Mouse (Mus musculus): ENCODE results near the gene Lrrc20.
A peak's percentile ranks its signal among the peaks of the same experiment; 100 is the strongest.
"Not testable (repeated sequence)": the region's sequence is repeated elsewhere in the genome, so short reads cannot be mapped to it uniquely, and the experiment has no call there.

The Lrrc20 gene

GRCm38 (mm10) chr10:61576120-61576767, 100.6 kb downstream of the Lrrc20 start:
- DNase-seq (ENCODE audit: low spot score in 2 of 2) = no peak

GRCm38 (mm10) chr10:61587241-61587849, 111.7 kb downstream of the Lrrc20 start:
- DNase-seq (ENCODE audit: low spot score in 2 of 2) = no peak

GRCm38 (mm10) chr10:61597991-61598390, 122.4 kb downstream of the Lrrc20 start:
- DNase-seq (ENCODE audit: low spot score in 2 of 2) = no peak

- no peak for DNase-seq (ENCODE audit: low spot score in 2 of 2)
Observed at GRCm38 (mm10) chr10:61599556-61600114, 124.0 kb downstream of the Lrrc20 start.

GRCm38 (mm10) chr10:61602283-61603033, 126.9 kb downstream of the Lrrc20 start:
- DNase-seq (ENCODE audit: low spot score in 2 of 2) = peak; percentile 16 to 64

GRCm38 (mm10) chr10:61604376-61605065, 128.9 kb downstream of the Lrrc20 start:
- DNase-seq (ENCODE audit: low spot score in 2 of 2) = no peak

- not testable (repeated sequence) for DNase-seq (ENCODE audit: low spot score in 2 of 2)
Observed at GRCm38 (mm10) chr10:61605381-61605780, 129.8 kb downstream of the Lrrc20 start.

GRCm38 (mm10) chr10:61605851-61606250, 130.2 kb downstream of the Lrrc20 start:
- DNase-seq (ENCODE audit: low spot score in 2 of 2) = peak; percentile 15 to 63

GRCm38 (mm10) chr10:61608233-61608632, 132.6 kb downstream of the Lrrc20 start:
- DNase-seq (ENCODE audit: low spot score in 2 of 2) = no peak

GRCm38 (mm10) chr10:61610650-61611235, 135.1 kb downstream of the Lrrc20 start:
- peak in 1 of 2 experiments; percentile 23 for DNase-seq (ENCODE audit: low spot score in 2 of 2)

- no peak for DNase-seq (ENCODE audit: low spot score in 2 of 2)
Observed at GRCm38 (mm10) chr10:61614311-61614710, 138.7 kb downstream of the Lrrc20 start.

- no peak for DNase-seq (ENCODE audit: low spot score in 2 of 2)
Observed at GRCm38 (mm10) chr10:61618528-61618927, 142.9 kb downstream of the Lrrc20 start.

GRCm38 (mm10) chr10:61621681-61622080, 146.1 kb downstream of the Lrrc20 start:
- DNase-seq (ENCODE audit: low spot score in 2 of 2) = no peak

- not testable (repeated sequence) for DNase-seq (ENCODE audit: low spot score in 2 of 2)
Observed at GRCm38 (mm10) chr10:61623874-61624273, 148.3 kb downstream of the Lrrc20 start.

GRCm38 (mm10) chr10:61624771-61625170, 149.2 kb downstream of the Lrrc20 start:
- DNase-seq (ENCODE audit: low spot score in 2 of 2) = no peak

GRCm38 (mm10) chr10:61625381-61626257, 150.0 kb downstream of the Lrrc20 start:
- peak in 1 of 2 experiments; percentile 6 for DNase-seq (ENCODE audit: low spot score in 2 of 2)

- no peak for DNase-seq (ENCODE audit: low spot score in 2 of 2)
Observed at GRCm38 (mm10) chr10:61626551-61626950, 150.9 kb downstream of the Lrrc20 start.

GRCm38 (mm10) chr10:61627195-61627937, 151.8 kb downstream of the Lrrc20 start:
- no peak for DNase-seq (ENCODE audit: low spot score in 2 of 2)

- no peak for DNase-seq (ENCODE audit: low spot score in 2 of 2)
Observed at GRCm38 (mm10) chr10:61627938-61628250, 152.3 kb downstream of the Lrrc20 start.
